Mouse (Mus musculus): ENCODE measurements around the gene Smagp.

- TF ChIP-seq CTCF (IDR thresholded peaks at IDR 0.05; ENCODE audit: borderline replicate concordance, insufficient read depth, low read depth, low read length) (no peak), POLR2A (IDR thresholded peaks at IDR 0.05; ENCODE audit: borderline replicate concordance, insufficient read depth, low read length) (no peak)
Measured at GRCm38 (mm10) chr15:100677675-100678074, 40.9 kb upstream of the Smagp start.

All from cerebellum, adult 2 months (tissue).